Mouse (Mus musculus) cerebellum, adult 18-20 months (tissue): ENCODE results near the gene Cdsn.

Source experiments
- DNase-seq, 2 experiments: peaks; one replicate each; pipeline ENCODE4 v3.0.0; 2021

Gene Cdsn

GRCm38 (mm10) chr17:35578211-35578610 lies 26.3 kb downstream of the Cdsn start:
- DNase-seq, result peak; percentile 70 to 79

GRCm38 (mm10) chr17:35582900-35583299 lies 31.0 kb downstream of the Cdsn start:
- no peak for DNase-seq

GRCm38 (mm10) chr17:35584330-35584937 lies 32.5 kb downstream of the Cdsn start:
- peak; percentile 75 to 80 for DNase-seq

- DNase-seq, result no peak
These were observed 35.4 kb downstream of the Cdsn start for GRCm38 (mm10) chr17:35587291-35587690.

- no peak for DNase-seq
These were observed 36.5 kb downstream of the Cdsn start for GRCm38 (mm10) chr17:35588387-35588786.

- DNase-seq, result peak; percentile 66 to 73
These were observed 38.7 kb downstream of the Cdsn start for GRCm38 (mm10) chr17:35590410-35591218.

GRCm38 (mm10) chr17:35591219-35591578 lies 39.3 kb downstream of the Cdsn start:
- no peak for DNase-seq

- no peak for DNase-seq
These were observed 39.8 kb downstream of the Cdsn start for GRCm38 (mm10) chr17:35591731-35592130.

GRCm38 (mm10) chr17:35592131-35592530 lies 40.2 kb downstream of the Cdsn start:
- DNase-seq, result no peak

GRCm38 (mm10) chr17:35593786-35594185 lies 41.9 kb downstream of the Cdsn start:
- DNase-seq, result no peak

- no peak for DNase-seq
These were observed 42.5 kb downstream of the Cdsn start for GRCm38 (mm10) chr17:35594456-35594855.

GRCm38 (mm10) chr17:35597399-35597798 lies 45.5 kb downstream of the Cdsn start:
- DNase-seq, result no peak

GRCm38 (mm10) chr17:35601249-35601648 lies 49.3 kb downstream of the Cdsn start, which contains the start of gene Sfta2:
Gene Sfta2 (plus strand): TSS chr17:35601549.
- DNase-seq, result no peak

GRCm38 (mm10) chr17:35601736-35602354 lies 49.9 kb downstream of the Cdsn start:
- DNase-seq, result no peak
